Mouse (Mus musculus): ENCODE results near the gene Prdm2.

The Prdm2 gene

DNA sequence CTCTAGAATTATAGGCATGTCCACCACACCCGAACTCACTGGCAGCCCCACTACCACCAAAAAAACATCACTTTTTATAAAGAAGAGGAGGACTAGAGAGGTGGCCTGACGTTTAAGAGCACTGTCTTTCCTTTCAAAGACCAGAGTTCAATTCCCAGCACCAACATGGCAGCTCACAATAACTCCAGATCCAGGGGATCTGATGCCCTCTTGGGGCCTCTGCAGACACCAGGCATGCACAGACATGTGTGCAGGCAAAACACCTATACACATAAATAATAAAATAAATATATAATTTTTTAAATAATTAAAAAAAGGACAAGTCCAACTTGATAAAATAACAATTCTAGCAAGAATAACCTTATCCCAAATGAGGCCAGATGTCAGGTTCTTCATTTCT lies 6.1 kb upstream of the Prdm2 start:
- H3K9me3 ChIP-seq (ENCODE audit: low read length), result no peaks in the 10 kb centered on the region
- TF ChIP-seq NANOG (IDR thresholded peaks at IDR 0.05; ENCODE audit: borderline replicate concordance, low read length), result no peak
- no peak for TF ChIP-seq POU5F1 (IDR thresholded peaks at IDR 0.05; ENCODE audit: borderline replicate concordance, low read length)
- no peak for TF ChIP-seq CTCF (conservative IDR thresholded peaks at IDR 0.05; ENCODE audit: low read length)
- peaks cover 19% of the 10 kb centered on the region for H3K4me1 ChIP-seq (replicated peaks; ENCODE audit: low read depth, low read length)
- H3K36me3 ChIP-seq (ENCODE audit: insufficient read depth, low read length), result no peaks in the 10 kb centered on the region
- H3K27me3 ChIP-seq (ENCODE audit: insufficient read depth, low read length), result peaks cover 8% of the 10 kb centered on the region
- no peak overlapping the region for H3K4me3 ChIP-seq (replicated peaks; ENCODE audit: low read length)

- Histone ChIP-seq H3K4me1 (replicated peaks; ENCODE audit: low read depth, low read length) (peaks cover 17% of the 10 kb centered on the region), H3K4me3 (replicated peaks; ENCODE audit: low read length) (no peak overlapping the region), H3K36me3 (ENCODE audit: insufficient read depth, low read length) (no peaks in the 10 kb centered on the region), H3K9me3 (ENCODE audit: low read length) (no peaks in the 10 kb centered on the region), H3K27me3 (ENCODE audit: insufficient read depth, low read length) (peaks cover 11% of the 10 kb centered on the region)
- no peak for TF ChIP-seq NANOG (IDR thresholded peaks at IDR 0.05; ENCODE audit: borderline replicate concordance, low read length)
- TF ChIP-seq CTCF (conservative IDR thresholded peaks at IDR 0.05; ENCODE audit: low read length), result no peak
- no peak for TF ChIP-seq POU5F1 (IDR thresholded peaks at IDR 0.05; ENCODE audit: borderline replicate concordance, low read length)
These were observed 4.4 kb upstream of the Prdm2 start for GRCm38 (mm10) chr4:143217189-143217588.

- TF ChIP-seq CTCF (conservative IDR thresholded peaks at IDR 0.05; ENCODE audit: low read length) (no peak), POU5F1 (IDR thresholded peaks at IDR 0.05; ENCODE audit: borderline replicate concordance, low read length) (no peak), NANOG (IDR thresholded peaks at IDR 0.05; ENCODE audit: borderline replicate concordance, low read length) (no peak)
- Histone ChIP-seq H3K4me3 (replicated peaks; ENCODE audit: low read length) (no peak overlapping the region), H3K36me3 (ENCODE audit: insufficient read depth, low read length) (0 out of 2 replicates have a peak, but pooled peaks cover 2% of the 10 kb centered on the region), H3K4me1 (replicated peaks; ENCODE audit: low read depth, low read length) (peaks cover 23% of the 10 kb centered on the region), H3K9me3 (ENCODE audit: low read length) (no peaks in the 10 kb centered on the region), H3K27me3 (ENCODE audit: insufficient read depth, low read length) (peaks cover 21% of the 10 kb centered on the region)
These were observed 1.5 kb upstream of the Prdm2 start for GRCm38 (mm10) chr4:143214221-143214797.

DNA sequence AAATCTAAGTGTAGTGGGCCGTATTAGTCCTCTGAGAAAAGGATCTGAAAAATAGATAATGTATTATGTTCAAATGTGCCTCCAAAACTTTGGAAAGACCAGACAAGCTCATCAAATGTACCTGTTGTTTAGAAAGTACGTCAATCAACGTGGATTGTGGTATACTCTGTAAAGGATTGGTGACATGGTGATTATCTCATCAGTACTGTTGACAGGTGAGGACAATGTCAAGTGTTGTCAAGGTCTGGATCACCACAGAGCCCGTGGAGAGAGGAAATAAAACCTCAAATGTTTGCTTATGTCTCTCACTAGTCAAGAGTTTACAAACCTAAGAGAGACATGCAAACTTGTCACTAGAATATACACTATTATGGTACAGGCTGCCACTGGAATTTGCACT lies 776 bp upstream of the Prdm2 start:
- Histone ChIP-seq H3K9me3 (ENCODE audit: low read length) (no peaks in the 10 kb centered on the region), H3K4me3 (replicated peaks; ENCODE audit: low read length) (no peak overlapping the region)
- TF ChIP-seq NANOG (IDR thresholded peaks at IDR 0.05; ENCODE audit: borderline replicate concordance, low read length) (no peak), CTCF (conservative IDR thresholded peaks at IDR 0.05; ENCODE audit: low read length) (no peak)

DNA sequence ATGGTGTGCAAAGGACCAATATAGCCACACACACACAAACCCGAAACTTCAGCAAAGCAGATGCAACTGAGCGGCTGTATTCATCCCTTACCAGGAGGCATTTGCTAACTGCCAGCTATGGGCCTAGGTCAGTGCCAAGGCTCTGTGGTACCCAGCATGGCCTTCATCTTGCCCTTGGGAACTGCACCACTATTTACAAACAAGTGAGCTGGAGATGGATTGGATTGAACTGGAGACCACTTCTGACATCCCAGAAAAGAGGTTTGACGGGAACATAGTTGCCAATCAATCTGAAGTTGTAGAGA lies 332 bp upstream of the Prdm2 start:
- H3K9me3 ChIP-seq (ENCODE audit: low read length), result no peaks in the 10 kb centered on the region
- H3K36me3 ChIP-seq (ENCODE audit: insufficient read depth, low read length), result 0 out of 2 replicates have a peak, but pooled peaks cover 2% of the 10 kb centered on the region
- H3K27me3 ChIP-seq (ENCODE audit: insufficient read depth, low read length), result peaks cover 21% of the 10 kb centered on the region
- no peak for TF ChIP-seq CTCF (conservative IDR thresholded peaks at IDR 0.05; ENCODE audit: low read length)
- TF ChIP-seq NANOG (IDR thresholded peaks at IDR 0.05; ENCODE audit: borderline replicate concordance, low read length), result no peak
- H3K4me3 ChIP-seq (replicated peaks; ENCODE audit: low read length), result peak overlapping the region; percentile 85; the same call in 1 of the 2 replicates
- peaks cover 23% of the 10 kb centered on the region for H3K4me1 ChIP-seq (replicated peaks; ENCODE audit: low read depth, low read length)

More for the DNA sequence above, 776 bp upstream of the Prdm2 start:
- 0 out of 2 replicates have a peak, but pooled peaks cover 2% of the 10 kb centered on the region for H3K36me3 ChIP-seq (ENCODE audit: insufficient read depth, low read length)
- peaks cover 21% of the 10 kb centered on the region for H3K27me3 ChIP-seq (ENCODE audit: insufficient read depth, low read length)
- H3K4me1 ChIP-seq (replicated peaks; ENCODE audit: low read depth, low read length), result peaks cover 23% of the 10 kb centered on the region

DNA sequence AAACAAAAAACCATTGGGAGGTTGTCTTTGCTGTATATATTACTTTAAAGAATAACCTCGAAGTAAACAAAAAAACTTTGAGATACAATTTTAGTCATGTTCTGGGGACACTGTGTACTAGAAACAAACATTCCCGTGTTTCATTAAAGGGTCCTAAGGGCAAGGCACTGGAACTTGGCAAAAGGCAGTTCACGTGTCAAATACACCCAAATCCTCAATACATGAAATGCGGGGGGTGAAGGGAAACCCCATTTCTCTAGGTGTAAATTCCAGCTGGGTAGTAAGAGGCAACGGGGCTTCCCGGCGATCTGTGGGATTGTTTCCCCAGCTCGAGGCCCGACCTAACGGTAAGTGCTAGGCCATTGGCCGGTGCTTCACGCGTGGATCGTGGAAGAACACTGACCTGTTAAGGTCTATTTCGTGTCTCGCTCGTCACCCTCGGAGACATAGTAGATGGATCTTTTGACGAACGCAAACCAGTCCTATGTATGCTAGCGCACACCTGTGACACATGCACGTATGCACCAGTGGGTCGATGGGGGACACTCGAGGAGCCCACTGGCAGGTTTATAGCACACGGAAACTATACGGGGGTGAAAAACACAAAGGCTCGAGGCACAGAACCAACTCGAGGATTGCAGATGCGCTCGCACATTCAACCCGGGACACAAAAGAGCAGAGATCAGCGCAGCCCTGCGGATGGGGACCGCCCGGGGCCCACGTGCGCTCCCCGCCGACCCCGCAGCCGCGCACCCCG lies 1.0 kb downstream of the Prdm2 start:
- peaks cover 21% of the 10 kb centered on the region for H3K27me3 ChIP-seq (ENCODE audit: insufficient read depth, low read length)
- H3K4me1 ChIP-seq (replicated peaks; ENCODE audit: low read depth, low read length), result peaks cover 15% of the 10 kb centered on the region
- peak overlapping the region; percentile 85 for H3K4me3 ChIP-seq (replicated peaks; ENCODE audit: low read length)
- 0 out of 2 replicates have a peak, but pooled peaks cover 2% of the 10 kb centered on the region for H3K36me3 ChIP-seq (ENCODE audit: insufficient read depth, low read length)
- no peak for TF ChIP-seq POU5F1 (IDR thresholded peaks at IDR 0.05; ENCODE audit: borderline replicate concordance, low read length)
- no peak for TF ChIP-seq CTCF (conservative IDR thresholded peaks at IDR 0.05; ENCODE audit: low read length)
- TF ChIP-seq NANOG (IDR thresholded peaks at IDR 0.05; ENCODE audit: borderline replicate concordance, low read length), result no peak
- no peaks in the 10 kb centered on the region for H3K9me3 ChIP-seq (ENCODE audit: low read length)

- Histone ChIP-seq H3K9me3 (ENCODE audit: low read length) (no peaks in the 10 kb centered on the region), H3K27me3 (ENCODE audit: insufficient read depth, low read length) (peaks cover 21% of the 10 kb centered on the region), H3K4me3 (replicated peaks; ENCODE audit: low read length) (no peak overlapping the region), H3K36me3 (ENCODE audit: insufficient read depth, low read length) (0 out of 2 replicates have a peak, but pooled peaks cover 2% of the 10 kb centered on the region), H3K4me1 (replicated peaks; ENCODE audit: low read depth, low read length) (peaks cover 15% of the 10 kb centered on the region)
- TF ChIP-seq CTCF (conservative IDR thresholded peaks at IDR 0.05; ENCODE audit: low read length), result no peak
- no peak for TF ChIP-seq POU5F1 (IDR thresholded peaks at IDR 0.05; ENCODE audit: borderline replicate concordance, low read length)
- TF ChIP-seq NANOG (IDR thresholded peaks at IDR 0.05; ENCODE audit: borderline replicate concordance, low read length), result no peak
These were observed 2.8 kb downstream of the Prdm2 start for GRCm38 (mm10) chr4:143209997-143210396.

- H3K36me3 ChIP-seq (ENCODE audit: insufficient read depth, low read length), result no peaks in the 10 kb centered on the region
- H3K27me3 ChIP-seq (ENCODE audit: insufficient read depth, low read length), result no peaks in the 10 kb centered on the region
- no peaks in the 10 kb centered on the region; the same call in 1 of the 2 replicates for H3K4me1 ChIP-seq (replicated peaks; ENCODE audit: low read depth, low read length)
- H3K9me3 ChIP-seq (ENCODE audit: low read length), result peaks cover 8% of the 10 kb centered on the region
- no peak for TF ChIP-seq POU5F1 (IDR thresholded peaks at IDR 0.05; ENCODE audit: borderline replicate concordance, low read length)
- TF ChIP-seq NANOG (IDR thresholded peaks at IDR 0.05; ENCODE audit: borderline replicate concordance, low read length), result no peak
- TF ChIP-seq CTCF (conservative IDR thresholded peaks at IDR 0.05; ENCODE audit: low read length), result no peak
- H3K4me3 ChIP-seq (replicated peaks; ENCODE audit: low read length), result no peak overlapping the region
These were observed 10.1 kb downstream of the Prdm2 start for GRCm38 (mm10) chr4:143202653-143203052.
